Mouse (Mus musculus) kidney, adult 2 months (tissue): Measurements from ENCODE around the gene Zcwpw1. TPM values are rescaled to one million over a fixed set of nuclear protein-coding genes. Genes with fewer than 3 reads are reported as not detected.

Source experiments
- DNase-seq: peaks from one replicate; pipeline ENCODE4 v3.0.0; 2021
- H3K27ac ChIP-seq: fragments of 200-500 bp; 2 replicates; pipeline ENCODE4 v1.5.1; 2012; ENCODE audit warnings: low read depth, low read length, control low read depth, inconsistent platforms; ENCODE audit not compliant: insufficient read depth
- H3K27me3 ChIP-seq: fragments of 200-500 bp; replicated peaks from 2 replicates; pipeline ENCODE4 v1.6.1; 2012; ENCODE audit warnings: mild to moderate bottlenecking, moderate library complexity, low read length, inconsistent platforms; ENCODE audit not compliant: control insufficient read depth, insufficient read depth
- H3K36me3 ChIP-seq: fragments of 200-500 bp; 2 replicates; pipeline ENCODE4 v1.6.1; 2012; ENCODE audit warnings: mild to moderate bottlenecking, moderate library complexity, low read length, inconsistent platforms; ENCODE audit not compliant: control insufficient read depth, insufficient read depth
- H3K4me1 ChIP-seq: fragments of 200-500 bp; 2 replicates; pipeline ENCODE4 v1.6.1; 2011; ENCODE audit warnings: low read length; ENCODE audit not compliant: control insufficient read depth, insufficient read depth
- H3K4me3 ChIP-seq: fragments of 200-500 bp; 2 replicates; pipeline ENCODE4 v1.5.1; 2011; ENCODE audit warnings: mild to moderate bottlenecking, low read depth, low read length, control low read depth; ENCODE audit not compliant: insufficient read depth
- CTCF ChIP-seq: fragments of 200-500 bp; conservative IDR thresholded peaks from 2 replicates; pipeline ENCODE4 v1.5.1; 2011; ENCODE audit warnings: low read depth, mild to moderate bottlenecking, control low read depth, low read length, moderate library complexity, mixed read lengths; ENCODE audit not compliant: insufficient read depth, insufficient read length
- POLR2A ChIP-seq: fragments of 200-500 bp; IDR thresholded peaks from one replicate; pipeline ENCODE4 v1.6.1; 2011; ENCODE audit warnings: low read depth, low read length, control low read depth
- WGBS: fragments of 180-500 bp; shearing (Covaris S2); methylation state at CpG from one replicate; pipeline ENCODE4 v1.1.7; 2018; 5-methylcytosine and 5-hydroxymethylcytosine counted together
- polyA plus RNA-seq: library from polyadenylated mRNA; depleted of rRNA; stranded (reverse); fragments of >200 nt; gene quantifications from 2 replicates; pipeline ENCODE4 v1.2.3, GENCODE M21; 2012

Gene Zcwpw1
- polyA plus RNA-seq, 1 experiment: 2.5 TPM

- WGBS: 92% methylated on average over 1 of the region's 1 CpGs
- Histone ChIP-seq H3K27ac (no peak overlapping the region), H3K36me3 (no peaks in the 10 kb centered on the region), H3K27me3 (no peaks in the 10 kb centered on the region; the same call in 1 of the 2 replicates), H3K4me1 (no peaks in the 10 kb centered on the region), H3K4me3 (no peak overlapping the region)
- DNase-seq: no peak
- TF ChIP-seq CTCF (no peak), POLR2A (no peak)
These were observed 18.6 kb downstream of the Zcwpw1 start for GRCm38 (mm10) chr5:137806158-137806557.

DNA sequence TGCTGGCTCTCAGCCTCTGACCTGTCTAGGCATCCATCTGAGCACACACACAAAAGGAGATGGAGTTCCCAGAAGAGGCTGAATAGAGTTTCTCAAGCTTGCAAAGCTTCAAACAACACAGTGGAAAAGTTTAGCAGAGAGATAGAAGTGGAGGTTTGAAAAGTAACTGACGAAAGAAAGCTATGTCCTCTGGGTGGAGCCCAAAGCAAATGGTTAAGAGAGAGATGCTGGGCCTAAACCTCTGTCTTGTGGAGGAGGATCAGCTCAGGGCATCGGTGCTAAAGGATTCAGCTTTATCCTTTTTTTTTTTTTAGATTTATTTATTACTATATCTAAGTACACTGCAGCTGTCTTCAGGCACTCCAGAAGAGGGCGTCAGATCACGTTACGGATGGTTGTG lies 20.7 kb downstream of the Zcwpw1 start:
- H3K27me3 ChIP-seq: no peaks in the 10 kb centered on the region; the same call in 1 of the 2 replicates
- no peak overlapping the region for H3K27ac ChIP-seq
- H3K36me3 ChIP-seq: no peaks in the 10 kb centered on the region
- DNase-seq: no peak
- no peaks in the 10 kb centered on the region for H3K4me1 ChIP-seq
- no peak for TF ChIP-seq CTCF
- no peak for TF ChIP-seq POLR2A
- H3K4me3 ChIP-seq: no peak overlapping the region
- WGBS: 90% methylated on average over 5 of the region's 5 CpGs

DNA sequence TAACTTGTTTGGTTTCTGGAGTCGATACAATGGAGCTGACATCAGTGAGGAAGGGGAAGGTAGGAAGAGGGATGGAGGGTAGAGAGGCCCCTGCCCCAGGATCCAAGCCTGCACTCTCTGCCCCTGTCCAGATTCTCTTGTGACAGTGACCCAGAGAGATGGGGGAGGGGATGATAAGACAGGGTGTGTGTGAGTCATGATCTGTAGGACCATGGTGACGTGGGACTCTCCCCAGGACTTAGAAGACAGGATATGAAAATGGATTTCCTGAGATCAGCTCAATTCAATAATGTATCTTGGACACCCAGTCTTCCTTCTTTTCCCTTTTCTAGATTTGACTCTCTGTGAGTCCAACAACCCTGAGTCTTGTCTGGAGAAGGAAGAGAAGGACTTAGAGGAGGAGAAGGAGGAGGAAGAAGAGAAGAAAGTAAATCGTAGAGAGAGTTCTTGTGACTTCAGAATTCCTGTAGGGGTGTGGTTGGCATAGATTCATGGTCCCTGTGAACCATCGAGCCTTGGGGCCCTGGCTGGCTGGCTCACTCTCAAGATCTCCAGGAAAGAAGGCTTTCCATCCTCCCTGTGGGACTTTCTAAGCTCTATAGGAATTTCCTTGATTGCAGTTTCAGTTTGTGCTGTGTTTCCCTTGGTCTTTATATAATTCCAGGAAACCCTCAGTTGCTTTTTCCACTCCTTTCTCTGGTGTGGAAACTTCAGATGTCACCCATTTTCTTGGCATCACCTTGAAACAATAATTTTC lies 30.0 kb downstream of the Zcwpw1 start:
- TF ChIP-seq CTCF (no peak), POLR2A (no peak)
- WGBS: 60% methylated on average over 4 of the region's 4 CpGs
- no peak for DNase-seq

DNA sequence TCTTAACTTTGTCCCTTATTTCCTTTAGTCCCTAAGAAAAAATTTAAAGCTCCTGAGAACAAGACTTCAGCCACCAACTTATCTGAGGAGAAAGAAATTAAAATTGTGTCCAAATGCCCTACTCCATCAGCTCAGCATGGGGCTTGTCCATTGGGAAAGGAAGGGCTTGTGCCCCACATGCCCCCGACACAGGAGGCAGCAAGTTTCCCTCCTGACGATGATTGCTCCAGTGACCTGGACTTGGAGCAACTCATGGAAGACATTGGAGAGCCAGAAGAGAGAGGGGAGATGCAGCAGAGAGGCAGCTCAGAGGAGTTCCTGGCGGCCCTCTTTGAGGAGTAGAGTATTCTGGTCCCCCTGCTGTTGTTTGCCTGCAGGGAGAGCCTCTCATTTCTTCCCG lies 34.5 kb downstream of the Zcwpw1 start:
- TF ChIP-seq CTCF (no peak), POLR2A (no peak)
- Histone ChIP-seq H3K27me3 (no peaks in the 10 kb centered on the region), H3K36me3 (no peaks in the 10 kb centered on the region), H3K4me1 (no peaks in the 10 kb centered on the region), H3K27ac (no peak overlapping the region), H3K4me3 (no peak overlapping the region)
- WGBS: 84% methylated on average over 4 of the region's 4 CpGs
- no peak for DNase-seq

More for the DNA sequence above, 30.0 kb downstream of the Zcwpw1 start:
- H3K27me3 ChIP-seq: no peaks in the 10 kb centered on the region
- H3K36me3 ChIP-seq: no peaks in the 10 kb centered on the region
- no peak overlapping the region for H3K27ac ChIP-seq
- no peaks in the 10 kb centered on the region for H3K4me1 ChIP-seq
- no peak overlapping the region for H3K4me3 ChIP-seq

DNA sequence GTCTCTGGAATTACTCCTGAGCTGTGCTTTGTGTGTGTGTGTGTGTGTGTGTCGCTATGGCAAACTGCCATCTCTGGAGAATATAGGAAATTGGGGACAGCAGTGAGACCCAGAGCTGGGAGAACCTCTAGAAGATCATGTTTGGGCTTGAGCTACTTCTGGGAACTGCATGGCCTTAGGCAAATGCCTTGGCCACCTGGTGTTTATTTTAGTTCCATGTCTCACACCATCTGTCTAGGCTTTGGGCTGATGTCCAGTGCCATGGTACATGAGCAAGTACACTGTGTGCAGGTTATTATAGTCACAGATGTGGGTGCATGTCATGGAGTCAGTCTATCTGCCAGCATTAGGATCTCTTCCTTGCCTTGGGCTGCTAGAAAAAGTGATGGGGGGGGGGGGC lies 35.0 kb downstream of the Zcwpw1 start:
- Histone ChIP-seq H3K4me1 (no peaks in the 10 kb centered on the region), H3K4me3 (no peak overlapping the region), H3K27ac (no peak overlapping the region), H3K36me3 (no peaks in the 10 kb centered on the region), H3K27me3 (no peaks in the 10 kb centered on the region)
- WGBS: 94% methylated on average over 1 of the region's 1 CpGs
- DNase-seq: no peak
- no peak for TF ChIP-seq POLR2A
- TF ChIP-seq CTCF: no peak

GRCm38 (mm10) chr5:137823455-137824045 lies 36.0 kb downstream of the Zcwpw1 start:
- H3K27me3 ChIP-seq: no peaks in the 10 kb centered on the region
- no peaks in the 10 kb centered on the region for H3K36me3 ChIP-seq
- H3K27ac ChIP-seq: no peak overlapping the region
- H3K4me1 ChIP-seq: no peaks in the 10 kb centered on the region
- WGBS: 90% methylated on average over 6 of the region's 6 CpGs
- no peak overlapping the region for H3K4me3 ChIP-seq
- DNase-seq: no peak
- no peak for TF ChIP-seq POLR2A
- no peak for TF ChIP-seq CTCF

- no peaks in the 10 kb centered on the region for H3K27me3 ChIP-seq
- 92% methylated on average over 3 of the region's 3 CpGs for WGBS
- H3K4me1 ChIP-seq: no peaks in the 10 kb centered on the region
- DNase-seq: no peak
- no peak overlapping the region for H3K4me3 ChIP-seq
- no peaks in the 10 kb centered on the region for H3K36me3 ChIP-seq
- H3K27ac ChIP-seq: no peak overlapping the region
- TF ChIP-seq POLR2A (no peak), CTCF (no peak)
These were observed 37.4 kb downstream of the Zcwpw1 start for GRCm38 (mm10) chr5:137825030-137825429.
